Mouse (Mus musculus) bone marrow, adult 2 months (tissue): ENCODE results near the gene Dio1.

Experiments used
- CTCF ChIP-seq: fragments of 200-500 bp; IDR thresholded peaks from 2 replicates; pipeline ENCODE4 v1.5.1; 2011; ENCODE audit warnings: low read length, control low read depth; ENCODE audit not compliant: control insufficient read depth, insufficient read depth
- POLR2A ChIP-seq: fragments of 200-500 bp; IDR thresholded peaks from 2 replicates; pipeline ENCODE4 v1.6.1; 2011; ENCODE audit warnings: low read depth, mild to moderate bottlenecking, control low read depth, low read length, borderline replicate concordance; ENCODE audit not compliant: control insufficient read depth

DNA sequence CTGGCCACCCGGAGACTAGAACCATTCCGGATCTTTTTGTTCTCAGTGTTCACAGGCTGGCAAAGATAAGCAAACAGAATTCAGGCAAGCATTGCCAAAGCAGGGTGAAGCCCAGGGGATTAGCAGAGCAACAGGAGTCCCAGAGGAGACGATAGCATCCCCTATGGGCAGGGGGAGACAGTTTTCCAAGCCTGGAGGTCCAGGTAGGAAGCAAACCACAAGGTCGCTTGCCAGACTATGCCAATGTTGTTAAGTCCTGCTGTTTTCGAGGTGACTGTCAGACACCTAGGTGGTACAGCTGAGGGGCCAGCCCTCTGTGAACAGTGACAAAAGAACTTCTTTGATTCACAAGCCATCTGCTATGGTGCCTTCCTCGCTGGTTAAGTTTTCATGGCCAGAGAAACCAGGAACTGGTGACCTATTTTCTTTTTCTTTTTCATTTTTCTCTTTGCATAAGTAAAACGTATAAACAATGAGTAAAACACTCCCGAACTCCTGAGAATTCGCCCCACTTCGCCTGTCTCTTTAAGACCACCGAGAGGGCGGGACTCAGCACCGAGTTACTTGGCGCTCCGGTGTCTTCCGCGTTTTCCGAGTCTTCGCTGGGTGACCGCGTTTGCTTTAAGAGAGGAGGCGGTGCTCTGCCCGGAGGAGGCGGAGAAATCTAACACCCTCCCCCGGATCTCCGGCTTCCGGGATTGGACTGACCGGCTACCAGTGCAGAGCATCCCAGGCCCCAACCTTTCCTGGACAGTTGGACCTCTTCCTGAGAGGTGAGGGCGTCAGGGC lies 6.9 kb upstream of the Dio1 start, which contains the start of gene Yipf1:
- no peak for TF ChIP-seq CTCF
- peak; percentile 45; the same call in 1 of the 2 replicates for TF ChIP-seq POLR2A
